Mouse (Mus musculus): ENCODE results near the gene Gm20388. TPM values are rescaled to one million over a fixed set of nuclear protein-coding genes. Genes with fewer than 3 reads are reported as not detected.
"Not testable (repeated sequence)": the region's sequence is repeated elsewhere in the genome, so short reads cannot be mapped to it uniquely, and the experiment has no call there.

Gm20388 gene
- polyA plus RNA-seq, 1 experiment = 0.36 TPM

- no peaks in the 10 kb centered on the region for H3K9me3 ChIP-seq (ENCODE audit: control insufficient read depth, low read length)
- TF ChIP-seq GATA1 (IDR thresholded peaks at IDR 0.05; ENCODE audit: low read length) (no peak), TAL1 (IDR thresholded peaks at IDR 0.05; ENCODE audit: low read length) (no peak)
- H3K4me3 ChIP-seq (replicated peaks) = peak overlapping the region; percentile 80
- H3K4me1 ChIP-seq (ENCODE audit: control insufficient read depth) = peaks cover 45% of the 10 kb centered on the region
- no peaks in the 10 kb centered on the region for H3K27me3 ChIP-seq (ENCODE audit: control insufficient read depth)
- H3K36me3 ChIP-seq (ENCODE audit: control insufficient read depth) = peaks cover 7% of the 10 kb centered on the region
Observed at GRCm38 (mm10) chr8:123806374-123806935, 3895.8 kb downstream of the Gm20388 start.

DNA sequence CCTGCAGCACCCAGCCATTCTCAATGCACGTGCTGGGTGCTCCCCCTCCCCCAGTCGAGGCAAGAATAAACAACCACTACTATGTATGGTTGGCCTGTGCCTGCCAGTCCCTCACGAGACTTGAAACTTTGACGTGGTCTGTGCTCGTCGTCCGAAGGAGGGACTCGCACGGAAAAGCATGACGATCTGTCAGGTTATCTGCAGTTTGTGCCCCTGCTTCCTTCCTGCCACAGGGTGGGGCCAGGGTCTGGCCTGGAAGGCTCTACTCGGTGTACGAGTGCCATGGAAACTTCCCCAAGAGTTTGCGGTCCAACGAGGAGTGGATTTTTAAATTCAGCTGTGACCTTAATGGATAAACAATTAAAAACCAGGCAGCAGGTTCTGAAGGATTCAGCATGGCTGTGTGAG lies 3896.4 kb downstream of the Gm20388 start:
- TF ChIP-seq GATA1 (IDR thresholded peaks at IDR 0.05; ENCODE audit: low read length) (no peak), TAL1 (IDR thresholded peaks at IDR 0.05; ENCODE audit: low read length) (no peak)
- Histone ChIP-seq H3K4me3 (replicated peaks) (peak overlapping the region; percentile 80), H3K4me1 (ENCODE audit: control insufficient read depth) (peaks cover 47% of the 10 kb centered on the region), H3K27me3 (ENCODE audit: control insufficient read depth) (no peaks in the 10 kb centered on the region), H3K9me3 (ENCODE audit: control insufficient read depth, low read length) (no peaks in the 10 kb centered on the region), H3K36me3 (ENCODE audit: control insufficient read depth) (peaks cover 7% of the 10 kb centered on the region)

GRCm38 (mm10) chr8:123807852-123808573 lies 3897.4 kb downstream of the Gm20388 start:
- peaks cover 50% of the 10 kb centered on the region for H3K4me1 ChIP-seq (ENCODE audit: control insufficient read depth)

GRCm38 (mm10) chr8:123808671-123809070 lies 3898.0 kb downstream of the Gm20388 start:
- Histone ChIP-seq H3K4me3 (replicated peaks) (no peak overlapping the region), H3K9me3 (ENCODE audit: control insufficient read depth, low read length) (no peaks in the 10 kb centered on the region), H3K27me3 (ENCODE audit: control insufficient read depth) (no peaks in the 10 kb centered on the region), H3K36me3 (ENCODE audit: control insufficient read depth) (peaks cover 7% of the 10 kb centered on the region), H3K4me1 (ENCODE audit: control insufficient read depth) (peaks cover 52% of the 10 kb centered on the region)
- TF ChIP-seq GATA1 (IDR thresholded peaks at IDR 0.05; ENCODE audit: low read length) (no peak), TAL1 (IDR thresholded peaks at IDR 0.05; ENCODE audit: low read length) (no peak)

More at GRCm38 (mm10) chr8:123807852-123808573, 3897.4 kb downstream of the Gm20388 start:
- Histone ChIP-seq H3K27me3 (ENCODE audit: control insufficient read depth) (no peaks in the 10 kb centered on the region), H3K36me3 (ENCODE audit: control insufficient read depth) (peaks cover 7% of the 10 kb centered on the region), H3K4me3 (replicated peaks) (no peak overlapping the region), H3K9me3 (ENCODE audit: control insufficient read depth, low read length) (no peaks in the 10 kb centered on the region)
- TF ChIP-seq GATA1 (IDR thresholded peaks at IDR 0.05; ENCODE audit: low read length) (no peak), TAL1 (IDR thresholded peaks at IDR 0.05; ENCODE audit: low read length) (no peak)

GRCm38 (mm10) chr8:123809342-123809741 lies 3898.7 kb downstream of the Gm20388 start:
- not testable (repeated sequence) for H3K27me3 ChIP-seq (ENCODE audit: control insufficient read depth); H3K9me3 ChIP-seq (ENCODE audit: control insufficient read depth, low read length); H3K4me3 ChIP-seq (replicated peaks)
- Histone ChIP-seq H3K36me3 (ENCODE audit: control insufficient read depth) (peaks cover 11% of the 10 kb centered on the region), H3K4me1 (ENCODE audit: control insufficient read depth) (peaks cover 59% of the 10 kb centered on the region)

DNA sequence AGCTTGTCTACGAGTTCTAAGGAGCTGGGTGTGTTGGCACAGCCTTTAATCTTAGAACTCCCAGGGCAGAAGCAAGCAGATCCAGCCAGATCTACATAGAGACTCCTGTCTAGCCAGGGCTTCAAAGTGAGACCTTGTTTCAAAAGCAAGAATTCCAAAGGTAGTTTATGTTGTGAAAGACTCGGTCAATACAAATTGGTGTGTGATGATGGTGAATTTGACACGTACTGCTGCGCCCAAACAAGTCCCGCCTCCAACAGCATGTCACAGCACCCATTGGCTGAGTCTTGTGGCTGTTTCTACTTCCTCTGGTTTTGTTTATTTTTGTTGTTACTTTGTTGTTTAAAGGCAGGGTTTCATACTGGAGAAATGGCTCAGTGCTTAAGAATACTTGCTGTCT lies 3901.6 kb downstream of the Gm20388 start:
- Histone ChIP-seq H3K9me3 (ENCODE audit: control insufficient read depth, low read length) (no peaks in the 10 kb centered on the region), H3K4me1 (ENCODE audit: control insufficient read depth) (peaks cover 46% of the 10 kb centered on the region), H3K27me3 (ENCODE audit: control insufficient read depth) (no peaks in the 10 kb centered on the region), H3K4me3 (replicated peaks) (no peak overlapping the region), H3K36me3 (ENCODE audit: control insufficient read depth) (peaks cover 31% of the 10 kb centered on the region)
- no peak for TF ChIP-seq TAL1 (IDR thresholded peaks at IDR 0.05; ENCODE audit: low read length)
- no peak for TF ChIP-seq GATA1 (IDR thresholded peaks at IDR 0.05; ENCODE audit: low read length)

- Histone ChIP-seq H3K36me3 (ENCODE audit: control insufficient read depth) (peaks cover 36% of the 10 kb centered on the region), H3K4me3 (replicated peaks) (no peak overlapping the region), H3K4me1 (ENCODE audit: control insufficient read depth) (peaks cover 38% of the 10 kb centered on the region), H3K9me3 (ENCODE audit: control insufficient read depth, low read length) (no peaks in the 10 kb centered on the region), H3K27me3 (ENCODE audit: control insufficient read depth) (no peaks in the 10 kb centered on the region)
- TF ChIP-seq GATA1 (IDR thresholded peaks at IDR 0.05; ENCODE audit: low read length) (no peak), TAL1 (IDR thresholded peaks at IDR 0.05; ENCODE audit: low read length) (no peak)
Observed at GRCm38 (mm10) chr8:123813173-123813891, 3902.7 kb downstream of the Gm20388 start.

DNA sequence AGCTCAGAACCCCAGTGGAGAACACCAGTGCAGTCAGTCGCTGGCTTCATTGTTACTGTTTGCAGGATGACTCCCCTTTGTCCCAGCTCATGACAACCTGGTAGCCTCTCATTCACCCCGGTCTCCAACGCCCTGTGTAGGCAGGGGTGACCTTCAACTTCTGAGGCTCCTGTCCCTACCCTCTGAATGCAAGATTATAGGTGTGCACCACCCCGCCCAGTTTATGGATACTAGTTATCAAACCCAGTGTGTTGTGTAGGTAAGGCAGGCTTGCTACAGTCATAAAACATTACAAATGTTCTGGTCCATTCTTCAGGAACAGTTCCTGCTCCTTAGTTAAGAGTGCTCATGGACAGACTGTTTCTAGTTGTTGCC lies 3903.2 kb downstream of the Gm20388 start:
- H3K9me3 ChIP-seq (ENCODE audit: control insufficient read depth, low read length) = no peaks in the 10 kb centered on the region
- H3K4me3 ChIP-seq (replicated peaks) = no peak overlapping the region
- H3K36me3 ChIP-seq (ENCODE audit: control insufficient read depth) = peaks cover 36% of the 10 kb centered on the region
- H3K27me3 ChIP-seq (ENCODE audit: control insufficient read depth) = no peaks in the 10 kb centered on the region
- TF ChIP-seq TAL1 (IDR thresholded peaks at IDR 0.05; ENCODE audit: low read length) (no peak), GATA1 (IDR thresholded peaks at IDR 0.05; ENCODE audit: low read length) (no peak)
- H3K4me1 ChIP-seq (ENCODE audit: control insufficient read depth) = peaks cover 41% of the 10 kb centered on the region

DNA sequence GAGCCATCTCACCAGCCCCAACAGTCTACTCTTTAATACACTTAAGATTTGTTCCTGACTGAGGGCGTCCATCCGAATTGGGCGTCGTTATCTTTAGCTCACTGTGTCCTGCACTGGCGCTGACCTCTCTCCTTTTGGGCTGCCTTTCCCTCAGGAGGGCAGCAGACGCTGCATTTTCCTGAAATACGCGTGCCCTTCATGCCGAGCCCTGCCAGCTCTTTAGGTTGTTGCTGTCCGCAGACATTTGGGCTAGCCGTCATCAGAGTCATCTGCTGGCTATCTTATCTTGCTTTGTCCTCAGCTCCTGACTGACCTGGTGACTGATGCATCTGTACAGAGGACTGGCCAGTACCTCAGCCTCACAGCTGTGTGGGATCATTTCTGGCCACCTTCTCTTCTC lies 3904.7 kb downstream of the Gm20388 start:
- Histone ChIP-seq H3K4me1 (ENCODE audit: control insufficient read depth) (peaks cover 49% of the 10 kb centered on the region), H3K4me3 (replicated peaks) (no peak overlapping the region), H3K27me3 (ENCODE audit: control insufficient read depth) (no peaks in the 10 kb centered on the region), H3K36me3 (ENCODE audit: control insufficient read depth) (peaks cover 32% of the 10 kb centered on the region), H3K9me3 (ENCODE audit: control insufficient read depth, low read length) (no peaks in the 10 kb centered on the region)
- TF ChIP-seq TAL1 (IDR thresholded peaks at IDR 0.05; ENCODE audit: low read length) = no peak
- no peak for TF ChIP-seq GATA1 (IDR thresholded peaks at IDR 0.05; ENCODE audit: low read length)

Measured in erythroblast, embryonic 14.5 days (primary cell).